Mouse (Mus musculus) kidney, adult 9 months (tissue): ENCODE measurements around the gene Klhdc4.

Experiments used
- DNase-seq: peaks from one replicate; pipeline ENCODE4 v3.0.0; 2022

The Klhdc4 gene

DNA sequence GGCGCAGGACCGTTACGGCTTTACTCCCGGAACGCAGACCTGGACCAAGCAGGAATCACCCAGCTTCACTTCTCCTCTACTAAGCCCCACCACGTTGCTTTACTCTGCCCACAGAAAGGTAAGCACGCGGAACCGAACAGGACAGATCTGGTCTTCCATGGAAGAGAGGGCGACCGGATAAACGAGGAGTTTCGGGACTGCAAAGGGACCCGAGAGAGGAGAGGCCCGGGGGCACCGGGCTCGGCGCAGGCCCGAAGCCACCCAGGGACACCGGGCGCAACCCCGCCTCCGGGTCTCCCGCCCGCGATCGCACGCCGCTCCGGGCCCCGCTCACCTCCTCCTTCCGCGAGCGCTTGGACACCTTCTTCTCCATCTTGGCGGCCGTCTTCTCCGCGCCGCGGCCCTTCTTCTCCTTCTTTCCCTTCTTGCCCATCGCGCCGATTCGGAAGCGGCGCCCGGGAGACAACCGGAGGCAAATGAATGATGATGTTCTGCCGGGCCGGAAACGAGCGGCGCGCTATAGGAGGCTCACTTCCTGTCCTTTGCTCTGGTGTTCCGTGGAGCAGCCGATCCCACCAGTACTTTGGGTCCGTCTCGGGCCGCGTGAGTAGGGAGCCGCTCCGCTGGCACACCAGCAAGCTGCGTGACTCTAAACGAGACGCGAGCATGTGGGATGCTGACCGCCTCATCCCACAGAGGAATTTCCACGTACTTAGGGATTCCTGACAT lies at the start of gene Klhdc4:
TSS of gene Klhdc4 (minus strand) at position 522 of the 729 bp plus-strand sequence.
- DNase-seq, result peak; percentile 87

DNA sequence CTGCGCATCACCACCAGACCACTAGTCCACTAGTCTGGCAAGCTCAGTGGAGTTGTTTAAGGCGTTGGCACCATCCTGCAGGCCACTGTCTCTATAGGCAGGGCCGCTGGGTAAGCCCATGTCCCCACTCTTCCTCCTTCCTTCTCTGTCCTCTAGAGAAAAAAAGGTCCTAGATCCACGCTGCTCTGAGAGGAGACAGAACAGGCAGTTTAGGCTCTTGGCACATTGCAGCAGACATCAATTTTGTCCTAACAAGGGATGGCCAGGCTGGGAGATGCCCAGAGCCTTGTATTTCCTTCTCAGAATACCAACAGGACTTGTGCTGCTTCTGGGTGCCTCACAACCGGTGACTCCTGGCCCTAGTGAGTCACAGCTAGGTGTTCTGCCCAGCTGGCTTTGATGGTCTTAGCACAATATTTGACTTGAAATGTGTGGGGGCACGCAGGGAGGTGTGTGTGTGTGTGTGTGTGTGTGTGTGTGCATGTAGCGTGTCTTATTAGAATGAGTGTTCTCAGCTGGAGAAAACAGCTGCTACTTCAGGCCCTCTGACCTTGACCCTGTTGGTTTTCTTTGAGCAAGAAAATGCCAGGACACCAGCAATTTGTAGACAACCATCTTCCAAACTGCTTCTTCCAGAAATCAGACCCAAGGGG lies 48.6 kb upstream of the Klhdc4 start:
- DNase-seq, result no peak

DNA sequence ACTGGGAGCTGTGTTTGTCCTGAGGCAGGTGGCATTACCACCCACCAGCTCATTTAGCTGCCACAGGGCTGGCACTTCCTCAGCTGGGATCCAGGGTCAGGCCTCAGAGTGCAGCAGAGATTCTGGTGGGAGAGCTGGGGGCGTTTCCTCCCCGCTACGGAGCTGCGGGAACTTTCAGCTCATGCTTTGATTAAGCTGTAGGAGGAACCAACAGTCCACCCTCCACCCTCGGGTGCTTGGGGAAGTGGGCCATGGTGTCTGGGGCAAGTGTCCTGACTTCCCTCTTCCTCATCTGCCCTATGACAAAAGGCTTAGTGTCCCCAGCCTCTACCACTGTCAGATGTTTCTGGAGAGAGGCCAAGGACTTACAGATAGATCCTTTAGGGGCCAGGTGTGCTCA lies 47.8 kb upstream of the Klhdc4 start:
- no peak for DNase-seq

DNA sequence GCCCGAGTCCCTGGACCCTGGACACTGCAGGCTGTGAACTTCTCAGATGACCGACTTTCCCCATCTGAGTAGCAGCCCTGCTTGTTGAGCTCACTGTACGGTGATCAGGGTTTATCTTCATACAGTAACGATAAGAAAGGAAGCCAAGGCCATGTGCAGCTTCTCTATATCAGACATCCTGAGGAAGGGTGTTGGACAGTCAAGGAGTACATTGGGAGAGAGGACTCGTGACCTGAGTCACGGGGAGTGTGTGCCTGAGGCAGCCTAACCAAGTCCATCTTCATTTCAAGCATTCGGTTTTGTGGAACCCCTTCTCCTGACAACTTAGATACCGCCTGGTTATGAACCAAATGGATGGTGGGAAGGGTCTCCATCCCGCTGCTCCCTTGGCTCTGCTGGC lies 46.1 kb upstream of the Klhdc4 start:
- no peak for DNase-seq

DNA sequence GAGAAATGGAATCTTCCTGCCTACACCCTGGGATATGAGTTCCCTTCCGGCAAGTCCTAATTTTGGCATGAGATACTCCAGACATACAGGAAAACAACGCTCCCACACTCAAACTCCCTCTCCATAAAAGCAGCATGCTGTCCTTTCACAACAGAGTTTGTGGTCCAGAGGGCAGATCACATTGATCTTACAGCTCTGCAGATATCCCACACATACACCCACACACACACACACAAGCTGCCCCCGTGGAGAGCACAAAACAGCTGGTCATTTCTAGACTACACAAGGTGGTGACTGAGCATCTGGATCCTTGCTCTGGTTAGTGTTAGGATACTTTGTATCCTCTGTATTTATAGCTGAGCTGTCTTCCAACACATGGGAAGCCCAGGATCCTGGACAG lies 45.7 kb upstream of the Klhdc4 start:
- no peak for DNase-seq

DNA sequence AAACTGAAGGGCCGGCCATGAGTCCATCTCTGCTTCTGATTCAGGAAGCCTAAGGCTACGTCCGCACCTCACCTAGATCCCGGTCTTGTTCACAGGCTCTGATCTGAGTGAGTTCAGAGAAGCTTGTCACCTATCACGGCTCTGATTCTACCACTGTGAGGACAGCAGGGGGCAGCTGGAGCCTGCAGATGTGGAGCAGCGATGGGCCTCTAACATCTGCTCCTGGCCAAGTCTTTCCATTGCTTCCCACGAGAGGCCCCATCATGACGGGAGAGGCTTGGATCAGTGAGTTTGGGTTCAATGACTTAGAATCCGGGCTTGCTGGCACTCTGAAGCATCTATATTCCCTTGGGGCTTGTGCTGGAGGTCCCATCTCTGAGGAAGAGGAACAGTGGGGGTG lies 44.7 kb upstream of the Klhdc4 start:
- peak; percentile 67 for DNase-seq

DNA sequence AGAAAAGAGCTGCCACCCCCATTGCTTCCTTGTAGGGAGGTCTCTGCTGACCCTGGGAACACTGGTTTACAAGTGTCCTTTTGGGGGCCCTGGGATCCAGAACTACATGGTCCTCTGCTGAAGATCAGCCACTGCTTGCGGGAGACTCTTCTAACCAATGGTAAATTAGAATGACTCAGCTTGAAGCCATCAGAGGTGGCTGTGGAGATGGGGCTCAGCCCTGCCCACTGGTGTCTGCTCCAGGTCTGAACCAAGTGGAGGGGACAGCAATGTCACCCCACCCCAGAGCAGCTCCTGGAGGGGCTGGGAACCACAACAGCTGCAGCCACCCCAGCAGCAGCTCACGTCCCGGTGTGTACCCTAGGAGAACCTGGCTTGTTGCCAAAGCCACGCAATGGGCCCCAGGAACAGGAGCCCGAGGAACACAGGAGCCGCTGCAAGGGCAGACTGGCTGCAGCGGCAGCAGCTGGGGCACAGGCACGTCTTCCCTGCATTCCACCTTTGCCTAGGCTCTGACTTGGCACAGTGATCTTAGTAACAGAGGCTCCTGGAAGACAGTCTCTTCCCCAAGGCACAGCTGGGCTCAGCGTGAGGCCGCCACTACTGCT lies 42.6 kb upstream of the Klhdc4 start:
- DNase-seq, result no peak

DNA sequence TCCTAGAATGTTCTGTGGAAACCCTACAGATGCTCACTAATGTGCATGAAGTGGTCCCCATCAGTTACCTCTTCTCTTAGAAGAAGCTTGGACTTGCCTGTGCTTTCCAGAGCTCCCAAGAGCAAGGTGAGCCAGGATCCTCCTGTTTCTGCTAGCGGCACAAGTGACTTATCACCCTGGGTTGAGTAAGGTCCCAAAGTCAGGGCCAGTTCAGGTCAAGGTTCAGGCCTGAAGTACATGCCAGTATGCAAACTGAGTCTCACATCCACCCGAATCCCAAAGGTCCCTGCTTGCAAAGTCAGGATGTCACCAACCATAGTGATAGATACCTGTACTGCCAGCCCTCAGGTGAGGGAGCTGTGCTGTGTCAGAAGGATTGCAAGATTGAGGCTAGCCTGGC lies 40.8 kb upstream of the Klhdc4 start:
- no peak for DNase-seq

DNA sequence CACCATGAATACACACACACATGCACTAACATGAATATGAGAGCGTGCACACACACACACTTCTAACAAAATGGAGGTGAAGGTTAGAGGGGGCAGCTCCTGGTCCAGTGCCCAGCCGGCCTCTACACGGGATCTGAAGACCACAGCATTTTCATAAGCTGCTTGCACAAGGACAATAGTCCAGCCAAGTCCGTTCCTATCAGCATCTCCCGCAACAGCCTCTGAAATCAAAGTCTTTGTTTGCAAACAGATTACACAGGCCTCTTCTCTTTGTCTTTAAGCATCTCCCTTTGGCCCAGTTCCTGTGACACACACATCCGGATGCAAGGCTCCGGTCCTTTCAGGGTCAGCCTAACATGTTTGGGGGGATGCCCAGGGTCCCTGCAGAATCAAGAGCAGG lies 39.5 kb upstream of the Klhdc4 start:
- DNase-seq, result no peak

DNA sequence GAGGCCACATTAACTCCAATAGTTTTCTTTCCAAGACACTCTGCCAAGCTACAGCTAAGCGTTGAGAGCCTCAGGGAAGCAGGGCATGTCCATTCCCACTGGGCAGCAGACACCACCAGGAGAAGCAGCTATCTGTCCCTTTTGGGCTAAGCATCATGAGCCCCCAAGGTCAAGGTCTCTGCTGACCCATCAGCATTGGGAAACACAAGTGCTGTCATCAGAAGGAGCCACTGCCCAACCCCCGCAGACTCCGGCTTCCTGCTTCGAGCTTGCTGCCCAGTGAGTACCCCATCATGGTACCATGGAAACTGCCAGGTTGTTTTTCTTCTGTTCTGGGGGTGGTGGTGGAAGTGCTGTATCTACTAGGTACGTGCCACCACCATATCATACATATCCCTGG lies 38.8 kb upstream of the Klhdc4 start:
- DNase-seq, result no peak

DNA sequence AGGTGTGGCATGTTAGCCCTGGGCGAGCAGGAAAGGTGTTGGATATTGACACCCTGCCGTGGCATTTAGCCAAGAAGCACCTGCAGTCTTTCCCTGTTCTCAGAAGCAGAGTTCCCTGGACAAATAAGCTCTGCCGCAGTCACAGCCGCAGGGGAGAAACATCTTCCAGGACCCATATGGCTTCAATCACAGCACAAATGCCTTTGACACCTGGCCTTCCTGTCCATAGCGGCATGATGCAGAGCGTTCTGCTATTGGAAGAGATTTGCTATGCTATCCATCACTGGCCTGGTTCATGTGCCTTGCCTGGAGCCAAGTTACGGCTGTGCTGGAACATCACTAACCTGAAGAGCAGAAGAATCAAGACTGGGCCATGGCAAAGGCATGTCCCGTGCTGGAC lies 36.0 kb upstream of the Klhdc4 start:
- DNase-seq, result no peak

DNA sequence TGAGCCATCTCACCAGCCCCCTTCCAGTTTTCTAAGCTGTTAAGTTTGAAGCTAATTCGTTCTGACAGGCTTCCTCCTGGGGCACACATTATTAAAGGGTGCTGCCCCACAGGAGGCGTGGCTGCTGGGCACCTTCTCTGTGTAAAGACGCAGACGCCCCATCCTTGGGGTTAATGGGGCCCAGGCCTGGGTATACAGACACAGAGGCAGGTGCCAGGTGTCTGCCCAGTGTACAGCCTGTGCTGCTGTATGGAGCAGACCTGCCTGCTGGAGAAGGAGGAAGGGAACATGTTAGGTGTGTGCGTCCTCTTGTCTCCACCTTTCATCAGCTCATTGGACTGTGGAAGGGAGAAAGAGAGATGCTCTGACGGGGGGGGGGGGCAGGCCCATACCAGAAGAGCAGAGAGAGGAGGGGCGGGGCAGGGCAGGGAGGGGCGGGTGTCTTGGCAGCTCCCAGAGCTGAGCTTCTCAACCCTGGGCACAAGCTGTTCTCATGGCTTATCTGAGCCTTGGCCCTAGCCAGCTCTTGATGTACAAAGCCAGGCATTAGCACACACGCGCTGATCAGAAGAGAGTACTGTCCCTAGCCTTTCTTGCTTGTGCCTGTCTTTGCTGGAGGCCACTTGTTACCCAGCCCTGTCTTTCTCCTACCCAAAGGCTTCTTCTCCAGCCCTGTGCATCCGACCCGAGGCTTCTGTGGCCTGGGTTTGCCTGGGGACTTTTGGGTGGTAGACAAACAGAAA lies 32.6 kb upstream of the Klhdc4 start:
- DNase-seq, result no peak

DNA sequence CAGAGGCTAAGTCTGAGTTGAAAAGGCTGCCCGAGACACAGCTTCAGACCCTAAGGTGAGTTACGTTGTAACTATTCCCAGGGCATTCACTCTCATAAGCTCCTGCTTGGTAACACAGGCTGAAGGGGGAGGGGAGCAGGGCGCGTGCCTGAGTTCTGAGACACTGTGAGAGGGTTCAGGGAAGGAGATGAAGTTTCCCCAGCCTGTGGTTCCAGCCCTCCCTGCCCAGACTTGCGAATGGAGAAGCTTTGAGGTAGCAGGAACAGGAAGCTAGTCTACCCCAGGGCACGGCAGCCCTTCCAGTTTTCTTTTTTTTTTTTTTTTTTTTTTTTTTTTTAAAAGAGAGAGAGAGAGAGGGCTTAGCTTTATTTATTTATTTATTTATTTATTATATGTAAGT lies 31.9 kb upstream of the Klhdc4 start:
- DNase-seq, result no peak

DNA sequence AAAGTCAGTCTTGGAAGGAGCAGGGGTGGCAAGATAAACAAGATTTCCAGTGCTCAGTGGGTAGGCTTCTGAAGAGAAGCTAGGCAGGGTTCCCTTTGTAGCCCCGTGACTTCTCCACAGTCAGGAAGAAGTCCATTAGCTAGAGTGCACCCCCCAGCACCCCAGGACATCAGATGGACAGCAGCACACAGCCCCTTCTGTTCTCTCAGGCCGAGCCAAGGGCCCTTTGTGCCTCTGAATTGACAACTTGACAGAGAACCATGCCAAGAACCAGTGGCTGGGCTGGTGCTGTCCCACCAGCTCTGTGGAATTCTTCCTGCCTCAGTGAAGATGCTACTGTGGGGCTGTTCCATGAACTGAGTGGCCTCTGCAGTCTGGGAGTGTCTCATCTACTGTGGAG lies 28.4 kb upstream of the Klhdc4 start:
- DNase-seq, result no peak

DNA sequence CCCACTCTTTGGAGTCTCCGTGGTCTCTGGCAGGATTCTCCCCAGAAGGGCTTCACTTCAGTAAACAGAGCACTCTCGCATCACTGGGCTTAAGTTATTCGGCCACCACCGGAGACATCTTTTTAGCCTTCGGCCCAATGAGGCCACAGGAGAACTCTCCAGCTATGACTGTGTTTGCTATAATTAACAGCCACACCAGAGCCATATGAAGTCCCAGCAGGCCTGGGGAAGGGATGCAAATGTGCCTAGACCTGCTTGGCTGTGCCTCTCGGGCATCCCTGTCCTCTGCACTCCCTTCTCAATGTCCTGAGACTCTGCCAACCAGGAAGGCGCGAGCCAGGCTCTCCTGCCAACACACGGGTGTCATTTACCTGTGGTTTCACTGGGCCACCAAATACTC lies 28.0 kb upstream of the Klhdc4 start:
- DNase-seq, result no peak

DNA sequence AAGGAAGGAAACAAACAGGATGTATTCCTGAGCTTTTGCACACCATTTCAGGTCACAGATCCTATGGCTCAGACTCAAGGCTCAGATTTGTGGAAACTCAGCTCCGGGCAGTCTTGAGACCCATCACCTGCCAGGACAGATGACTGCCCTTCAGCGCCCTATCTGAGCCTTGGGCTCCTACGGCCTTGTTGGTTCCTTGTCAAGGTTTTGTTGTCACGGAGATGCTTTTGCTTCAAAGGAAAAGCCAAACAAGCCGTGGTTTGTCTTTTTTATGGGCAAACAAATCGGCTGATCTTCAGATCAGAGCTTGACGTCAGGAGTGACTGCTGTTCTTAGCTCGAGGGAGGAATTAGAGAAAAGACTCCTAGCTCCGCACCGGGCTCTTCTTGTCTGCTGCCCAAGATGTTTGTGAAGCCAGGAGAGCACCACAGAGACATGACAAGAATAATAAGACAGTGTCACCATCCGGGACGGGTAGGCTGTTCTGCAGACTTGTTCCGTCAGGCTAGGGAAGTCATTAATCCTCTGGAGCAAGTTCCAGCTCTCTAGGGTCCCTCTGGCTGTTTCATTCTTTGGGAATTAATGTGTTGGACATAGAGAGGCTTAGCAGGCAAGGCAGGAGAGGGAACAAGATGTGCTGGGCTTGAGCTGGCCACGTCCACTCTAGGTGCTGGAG lies 26.8 kb upstream of the Klhdc4 start:
- DNase-seq, result no peak

DNA sequence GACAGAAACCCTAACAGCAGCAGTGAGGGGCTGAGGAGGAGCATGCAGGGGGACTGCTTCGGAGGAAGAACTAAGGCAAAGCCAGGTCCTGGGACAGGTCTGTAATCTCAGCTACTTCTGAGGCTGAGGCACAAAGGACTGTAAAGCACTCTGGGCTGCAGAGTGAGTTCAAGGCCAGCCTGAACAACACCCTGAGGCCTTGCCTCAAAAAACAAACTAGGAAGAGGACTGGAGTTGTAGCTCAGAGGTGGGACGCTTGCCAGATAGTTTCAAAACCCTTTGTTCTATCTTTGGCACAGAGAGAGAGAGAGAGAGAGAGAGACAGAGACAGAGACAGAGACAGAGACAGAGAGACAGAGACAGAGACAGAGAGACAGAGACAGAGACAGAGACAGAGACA lies 24.2 kb upstream of the Klhdc4 start:
- no peak for DNase-seq

DNA sequence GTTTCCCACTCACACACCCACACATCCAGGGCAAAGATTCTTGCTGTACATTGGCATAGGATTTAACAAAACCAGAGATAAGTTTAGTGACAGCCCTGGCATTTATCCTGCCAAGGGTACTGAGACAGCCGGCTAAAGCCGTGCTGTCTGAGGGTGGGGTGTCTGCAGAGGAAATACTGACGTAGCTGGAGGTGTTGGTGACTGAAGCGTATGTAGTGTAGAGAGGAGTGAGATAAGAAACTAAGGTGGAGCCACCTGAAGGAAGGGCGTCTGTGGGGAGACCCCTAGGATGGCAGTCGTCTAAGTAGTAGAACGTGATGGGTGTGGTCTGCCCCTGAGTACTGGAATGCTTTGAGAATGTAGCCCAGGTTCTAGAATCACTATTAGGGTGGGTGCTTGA lies 23.1 kb upstream of the Klhdc4 start:
- DNase-seq, result no peak

DNA sequence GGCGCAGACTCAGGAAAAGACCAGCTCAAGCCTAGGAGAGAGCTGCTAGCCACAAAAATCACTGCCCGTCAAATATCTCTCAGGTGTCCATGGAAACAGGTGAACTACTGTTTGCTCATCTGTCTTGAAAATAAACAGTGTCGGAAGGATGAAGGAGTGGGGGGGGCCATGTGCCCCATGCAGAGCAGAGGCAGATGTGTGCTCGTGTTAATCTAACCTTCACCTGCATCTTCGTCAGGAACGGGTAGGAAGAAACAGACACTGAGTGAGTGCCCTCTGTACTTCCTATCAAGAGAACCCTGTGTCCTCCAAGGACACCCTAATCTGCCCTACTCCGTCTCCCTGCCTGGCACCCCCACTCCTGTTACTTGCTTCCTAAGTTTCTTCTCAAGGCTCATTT lies 22.3 kb upstream of the Klhdc4 start:
- DNase-seq, result no peak

DNA sequence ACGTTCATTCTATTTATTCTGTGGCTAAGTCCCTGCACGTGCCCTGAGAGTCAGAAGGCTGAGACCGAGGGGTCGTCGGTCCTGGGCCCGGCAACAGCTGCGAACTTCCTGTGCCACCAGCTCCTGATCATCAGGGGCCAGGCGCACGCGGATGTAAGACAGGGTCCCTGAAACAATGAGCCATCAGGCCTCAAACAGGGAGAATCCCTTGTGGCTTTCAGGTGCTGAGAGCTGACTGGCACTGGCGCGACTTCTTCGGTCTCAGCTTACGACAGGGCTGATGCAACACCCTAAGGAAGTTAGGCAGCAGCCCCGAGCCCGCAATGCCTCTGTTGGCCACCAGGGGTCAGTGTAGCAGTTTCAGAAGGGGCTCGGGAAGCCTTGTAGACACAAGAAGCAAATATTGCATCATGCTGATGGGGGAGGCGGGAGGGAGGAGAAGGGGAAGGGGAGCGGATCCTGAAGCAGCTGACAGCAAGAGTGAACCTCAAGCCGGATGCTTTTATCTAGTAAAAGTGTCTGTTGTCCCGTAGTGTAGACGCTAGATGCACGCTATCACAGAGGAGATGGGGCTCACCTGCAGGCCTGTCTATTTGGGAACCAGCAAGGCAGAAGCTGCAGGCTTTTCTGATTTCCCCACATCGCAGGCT lies 21.6 kb upstream of the Klhdc4 start:
- DNase-seq, result peak; percentile 92

DNA sequence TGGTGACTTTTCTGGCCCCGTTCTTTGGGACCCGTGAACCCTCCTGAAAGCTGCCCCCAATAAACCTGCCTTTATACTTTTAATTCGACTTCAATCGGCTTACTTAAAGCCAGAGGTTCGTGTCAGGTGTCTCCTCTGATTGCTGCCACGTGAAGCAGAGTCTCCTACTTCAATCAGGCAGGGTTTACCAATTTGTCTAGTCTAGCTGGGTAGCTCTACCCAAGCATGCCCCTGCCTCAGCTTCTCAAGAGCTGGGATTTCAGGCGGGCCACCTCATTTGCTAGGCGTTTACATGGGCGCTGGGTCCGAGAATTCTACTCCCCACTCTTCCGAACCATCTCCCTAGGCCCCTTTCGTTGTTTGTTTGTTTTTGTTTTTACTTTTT lies 21.1 kb upstream of the Klhdc4 start:
- DNase-seq, result no peak

DNA sequence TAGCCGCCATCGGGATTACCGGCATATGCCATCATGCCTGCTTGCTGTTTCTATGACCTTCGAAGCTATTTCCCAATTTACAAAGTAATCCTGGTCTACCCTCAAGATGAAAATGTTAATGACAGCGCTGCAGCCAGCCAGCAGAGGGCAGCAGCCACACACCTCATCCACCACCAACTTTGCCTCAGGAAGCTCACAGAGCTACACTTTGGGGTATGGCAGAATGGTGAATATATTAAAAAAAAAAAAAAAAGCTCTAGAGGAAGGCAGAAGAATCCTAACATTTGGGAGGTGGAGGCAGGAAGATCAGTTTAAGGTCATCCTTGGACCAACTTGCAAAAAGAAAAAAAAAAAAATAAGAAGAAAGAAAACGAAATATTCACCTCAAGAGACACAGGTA lies 20.6 kb upstream of the Klhdc4 start:
- DNase-seq, result peak; percentile 71

DNA sequence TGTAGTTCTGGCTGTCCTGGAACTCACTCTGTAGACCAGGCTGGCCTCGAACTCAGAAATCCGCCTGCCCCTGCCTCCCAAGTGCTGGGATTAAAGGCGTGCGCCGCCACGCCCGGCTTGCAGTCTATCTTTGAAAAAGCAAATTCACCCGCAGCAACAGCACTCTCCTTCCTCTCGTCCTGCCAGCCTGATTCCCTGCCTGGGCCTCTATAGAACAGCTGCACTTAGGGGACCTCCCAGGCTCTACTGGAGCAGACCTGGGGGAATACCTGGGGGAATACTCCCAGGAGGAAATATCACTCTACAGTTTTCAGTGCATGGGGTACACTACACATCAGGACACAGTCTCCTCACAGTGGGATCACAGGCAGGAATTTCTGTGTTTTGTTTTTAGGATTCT lies 19.9 kb upstream of the Klhdc4 start:
- no peak for DNase-seq
